Mouse (Mus musculus) gastrocnemius, adult 18-20 months (tissue): ENCODE measurements around the gene 1700001C19Rik. TPM values are rescaled to one million over a fixed set of nuclear protein-coding genes. Genes with fewer than 3 reads are reported as not detected.

ENCODE experiments used
- DNase-seq: peaks from one replicate; pipeline ENCODE4 v3.0.0; 2021; ENCODE audit warnings: low spot score
- total RNA-seq, 2 experiments: library from RNA; stranded (reverse); gene quantifications; 2 replicates each; pipeline ENCODE4 v1.2.3; 2021

1700001C19Rik gene
- total RNA-seq, 2 experiments from 2014 or later, result not detected

DNA sequence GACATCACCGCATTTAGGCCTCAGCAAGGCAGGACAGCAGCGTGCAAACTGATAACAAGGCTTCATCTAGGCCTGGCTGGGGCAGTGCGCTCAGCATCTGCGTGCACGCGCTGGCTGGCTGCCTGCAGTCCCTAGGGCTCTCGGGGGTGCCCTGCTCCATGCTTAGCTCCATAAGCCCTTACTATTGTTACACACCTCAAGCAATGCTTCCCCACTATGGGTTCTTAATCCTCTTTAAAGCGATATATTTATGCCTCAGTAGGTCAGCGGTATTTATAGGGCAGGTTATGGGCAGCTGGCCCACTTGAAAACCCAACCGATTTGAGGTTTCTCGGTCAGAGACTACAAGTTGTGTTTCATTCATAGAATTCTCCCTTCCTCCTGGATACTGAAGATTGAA, 55.3 kb downstream of the 1700001C19Rik start:
- DNase-seq, result no peak

GRCm38 (mm10) chr17:47378133-47378532, 59.0 kb downstream of the 1700001C19Rik start:
- no peak for DNase-seq

GRCm38 (mm10) chr17:47376779-47377280, 60.3 kb downstream of the 1700001C19Rik start:
- DNase-seq, result no peak

DNA sequence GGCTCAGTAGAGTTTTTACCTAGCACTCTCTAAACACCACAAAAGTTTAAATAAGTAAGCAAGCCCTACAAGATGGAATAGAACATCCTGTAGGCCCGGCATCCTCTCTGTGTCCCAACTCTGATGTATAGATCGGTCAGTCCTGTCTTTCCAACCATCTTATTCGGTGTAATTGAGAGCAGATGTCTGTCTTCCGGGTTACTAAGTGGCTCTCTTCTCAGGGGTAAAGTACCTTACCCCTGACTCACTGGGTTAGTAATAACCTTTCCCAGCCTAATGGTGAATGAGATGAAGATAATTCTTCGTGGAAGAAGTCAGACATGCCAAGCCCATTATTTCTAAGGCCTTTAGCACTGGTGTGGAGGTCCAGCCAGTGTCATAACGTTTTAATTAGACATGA, 63.2 kb downstream of the 1700001C19Rik start:
- DNase-seq, result no peak

DNA sequence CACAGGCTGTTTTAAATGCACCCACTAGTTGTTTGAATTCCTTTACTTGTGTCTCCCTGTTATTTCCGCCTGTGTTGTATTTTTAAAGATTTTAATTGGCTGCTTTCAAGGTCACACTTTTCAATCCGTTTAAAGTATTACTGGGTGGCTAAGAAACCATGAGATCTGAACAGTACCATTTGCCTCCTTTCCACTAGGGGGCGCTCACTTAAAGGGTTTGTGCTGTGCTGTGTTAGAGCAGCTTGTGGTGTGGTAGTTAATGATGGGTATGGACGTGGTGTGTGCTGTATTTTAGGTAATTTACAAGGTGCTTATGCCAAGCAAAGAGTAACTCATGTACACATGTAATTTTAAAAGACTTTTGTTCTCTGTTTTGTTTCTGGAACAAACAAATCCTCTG, 65.7 kb downstream of the 1700001C19Rik start:
- DNase-seq, result peak; percentile 48

DNA sequence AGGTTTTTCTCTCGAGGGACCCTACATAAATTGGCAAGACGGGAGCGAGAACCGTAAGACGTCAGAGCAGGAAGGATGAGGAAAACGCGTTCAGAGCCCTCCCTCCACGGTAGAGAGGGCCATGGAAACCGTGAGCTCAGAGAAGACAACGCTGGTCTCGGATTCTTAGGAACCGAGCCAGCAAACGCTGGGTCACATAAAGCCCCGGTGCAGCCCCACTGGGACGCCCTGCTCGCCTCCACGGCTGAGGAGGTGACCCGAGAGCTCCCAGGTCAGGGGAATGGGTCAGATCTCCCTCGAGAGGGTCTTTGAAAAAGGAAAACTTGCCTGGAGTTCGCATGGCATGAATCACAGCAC, 68.1 kb downstream of the 1700001C19Rik start:
- no peak for DNase-seq

GRCm38 (mm10) chr17:47368401-47369086, 68.6 kb downstream of the 1700001C19Rik start, which contains the start of gene Mrps10:
Gene Mrps10 (plus strand): TSS chr17:47368887.
- peak; percentile 90 for DNase-seq

Other genes with a start within 250 kb of the 1700001C19Rik start
- gene Mrps10, start 68.5 kb downstream of the 1700001C19Rik start, total RNA-seq, result 10 to 100 TPM; 32.9 to 34.1 TPM
- under 1 TPM; 0.36 to 0.41 TPM for gene Guca1b, start 52.0 kb downstream of the 1700001C19Rik start, total RNA-seq
- gene Guca1a, start 36.8 kb downstream of the 1700001C19Rik start, total RNA-seq, result not detected
- gene AI661453, start 761 bp downstream of the 1700001C19Rik start, total RNA-seq, result under 1 TPM; 0.39 to 0.64 TPM
- gene Taf8, start 64.9 kb upstream of the 1700001C19Rik start, total RNA-seq, result 10 to 100 TPM in 1 of 2 experiments, 1 to 10 TPM in 1; 9.2 to 12.1 TPM
- gene Ccnd3, start 67.7 kb upstream of the 1700001C19Rik start, total RNA-seq, result 10 to 100 TPM; 18.5 to 20.1 TPM
- gene Bysl, start 174.1 kb upstream of the 1700001C19Rik start, total RNA-seq, result 10 to 100 TPM; 13.9 to 15.3 TPM
- gene Med20, start 174.2 kb upstream of the 1700001C19Rik start, total RNA-seq, result 10 to 100 TPM; 14.7 to 15.4 TPM
- gene Gm20517, start 174.2 kb upstream of the 1700001C19Rik start, total RNA-seq, result 1 to 10 TPM; 1.6 to 2.6 TPM
- 1 to 10 TPM; 3.0 to 3.5 TPM for gene Usp49, start 193.3 kb upstream of the 1700001C19Rik start, total RNA-seq